Mouse (Mus musculus) mature B cell (primary cell): Measurements from ENCODE around the gene Zscan4f.
"Not testable (repeated sequence)": the region's sequence is repeated elsewhere in the genome, so short reads cannot be mapped to it uniquely, and the experiment has no call there.

Experiments
- in situ Hi-C: fragments of 300-500 bp; cut with MboI; formaldehyde crosslinking; loops from 2 replicates; pipeline ENCODE4 v1.14.3; 2019

The Zscan4f gene

DNA sequence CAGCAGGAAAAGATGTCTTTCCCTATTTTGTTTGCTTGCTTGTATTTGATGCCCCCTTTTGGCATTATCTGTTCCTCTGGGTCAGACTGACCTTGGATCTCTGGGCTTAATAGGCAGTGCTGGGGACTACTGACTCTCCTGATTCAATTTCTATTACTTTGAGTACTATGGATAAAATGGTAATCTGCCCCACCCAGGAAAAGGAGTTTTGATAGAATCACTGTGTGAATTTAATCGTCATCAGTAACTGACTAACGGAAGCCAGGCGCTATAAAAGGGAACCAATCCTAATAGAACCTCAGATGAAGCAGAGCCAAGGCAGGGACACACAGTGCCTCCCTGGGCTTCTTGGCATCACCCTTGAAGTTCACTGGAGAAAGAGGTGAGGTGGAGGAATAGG, at the start of gene Zscan4f:
Gene Zscan4f, plus strand, starts transcription at position 301 of the 400 bp plus-strand sequence.
- in situ Hi-C loops = not testable (repeated sequence)

DNA sequence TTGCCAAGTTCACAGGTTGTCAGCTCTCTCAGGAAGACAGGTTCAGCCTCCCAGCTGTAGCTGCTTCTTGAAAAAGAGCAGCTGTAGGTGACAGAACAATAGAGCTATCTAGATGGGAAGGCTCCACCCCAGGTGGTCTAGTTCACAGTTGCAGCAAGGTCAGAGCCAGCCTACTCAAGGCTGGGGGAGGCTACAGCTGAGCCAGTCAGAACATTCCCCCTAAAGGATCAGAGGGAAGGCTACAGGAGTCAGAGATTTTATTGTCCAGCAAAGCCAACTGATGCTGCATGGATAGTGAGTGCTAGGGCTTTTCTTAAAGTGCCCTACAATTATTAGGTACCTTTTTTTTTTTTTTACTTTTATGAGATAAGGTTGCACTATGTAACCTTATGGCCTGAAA, 13.1 kb upstream of the Zscan4f start:
- in situ Hi-C loops = not testable (repeated sequence)
